In the genomic region with DNA sequence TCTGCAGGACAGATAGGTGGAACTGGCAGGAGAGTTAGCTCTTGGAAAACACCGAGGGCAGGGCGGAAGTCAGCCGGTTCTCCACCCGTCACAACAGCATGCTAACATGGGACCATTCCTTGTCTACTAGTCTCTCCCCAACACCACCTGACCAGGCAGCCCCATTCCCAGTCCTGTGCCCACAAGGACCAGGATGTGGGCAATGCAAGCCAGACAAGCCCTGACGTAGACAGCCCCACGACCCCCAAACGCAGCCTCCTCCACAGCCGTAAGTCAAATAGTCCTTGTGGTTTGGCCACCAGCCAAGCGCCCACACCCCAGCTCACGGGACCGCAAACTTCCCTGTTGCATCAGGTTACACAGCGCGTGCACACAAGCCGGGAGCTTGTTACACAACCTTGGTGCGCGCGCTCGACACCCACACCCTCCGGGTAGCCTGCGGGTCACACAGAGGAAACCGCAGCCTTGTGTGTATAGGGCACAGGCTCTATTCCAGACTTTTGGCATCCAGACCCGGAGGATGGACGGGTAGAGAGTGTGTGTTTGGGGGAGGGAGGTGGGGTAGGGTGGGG, we compare ENCODE assay signal across 8 mouse cellular contexts. TPM values are rescaled to one million over a fixed set of nuclear protein-coding genes. Genes with fewer than 3 reads are reported as not detected.
DNase-seq lines count a peak whose midpoint lies in the region; ATAC-seq and TF ChIP-seq lines count a peak whose summit lies in the region.

No protein-coding gene starts in this region.

- WGBS in midbrain, embryonic 13.5 days = 75% methylated on average over 23 of the region's 23 CpGs
- 74% methylated on average over 23 of the region's 23 CpGs for WGBS in midbrain, embryonic 15.5 days
- under 1% methylated on average over 23 of the region's 23 CpGs for WGBS in bone marrow, adult 2 months
- WGBS in hindbrain, embryonic 16.5 days = 67% methylated on average over 23 of the region's 23 CpGs
- WGBS in limb, embryonic 10.5 days = 79% methylated on average over 23 of the region's 23 CpGs

- H3K4me2 ChIP-seq in midbrain, embryonic 13.5 days (replicated peaks) = no peak overlapping the region; the same call in 1 of the 2 replicates
- H3K4me2 ChIP-seq in midbrain, embryonic 15.5 days = no peak overlapping the region
- H3K4me2 ChIP-seq in hindbrain, embryonic 16.5 days (ENCODE audit: low read length) = 0 out of 2 replicates have a peak overlapping the region, but pooled peaks have one; percentile 6

- no peaks in the 10 kb centered on the region for H3K4me1 ChIP-seq in midbrain, embryonic 13.5 days (replicated peaks)
- H3K4me1 ChIP-seq in midbrain, embryonic 15.5 days = no peaks in the 10 kb centered on the region
- H3K4me1 ChIP-seq in bone marrow, adult 2 months (ENCODE audit: control insufficient read depth, insufficient read depth, low read length) = peaks cover 2% of the 10 kb centered on the region; the same call in 1 of the 2 replicates
- no peaks in the 10 kb centered on the region; the same call in 1 of the 2 replicates for H3K4me1 ChIP-seq in hindbrain, embryonic 16.5 days (ENCODE audit: control insufficient read depth, insufficient read depth, low read depth, low read length)
- H3K4me1 ChIP-seq in limb, embryonic 10.5 days = peaks cover 38% of the 10 kb centered on the region

- no peaks in the 10 kb centered on the region for H3K36me3 ChIP-seq in midbrain, embryonic 13.5 days
- H3K36me3 ChIP-seq in midbrain, embryonic 15.5 days (replicated peaks) = no peaks in the 10 kb centered on the region
- no peaks in the 10 kb centered on the region for H3K36me3 ChIP-seq in hindbrain, embryonic 16.5 days (ENCODE audit: control insufficient read depth, insufficient read depth, low read length)
- no peaks in the 10 kb centered on the region for H3K36me3 ChIP-seq in limb, embryonic 10.5 days

- DNase-seq in gastrocnemius, adult 8-10 months (ENCODE audit: low spot score in 2 of 2) = peak; percentile 50 to 68
- peak; percentile 73 for DNase-seq in limb, embryonic 10.5 days (ENCODE audit: low spot score)
- peak; percentile 89 for DNase-seq in thymus, postnatal 25 days

- TF ChIP-seq CTCF in bone marrow, adult 2 months (IDR thresholded peaks at IDR 0.05; ENCODE audit: control insufficient read depth, insufficient read depth, low read length) = no peak

- no peaks in the 10 kb centered on the region for H3K9me3 ChIP-seq in midbrain, embryonic 13.5 days
- no peaks in the 10 kb centered on the region for H3K9me3 ChIP-seq in midbrain, embryonic 15.5 days
- no peaks in the 10 kb centered on the region for H3K9me3 ChIP-seq in hindbrain, embryonic 16.5 days (ENCODE audit: control insufficient read depth, low read length)
- H3K9me3 ChIP-seq in limb, embryonic 10.5 days (replicated peaks) = no peaks in the 10 kb centered on the region

- no peak for TF ChIP-seq POLR2A in bone marrow, adult 2 months (IDR thresholded peaks at IDR 0.05; ENCODE audit: borderline replicate concordance, control insufficient read depth, low read depth, low read length)

- H3K27ac ChIP-seq in midbrain, embryonic 13.5 days = no peak overlapping the region
- no peak overlapping the region for H3K27ac ChIP-seq in midbrain, embryonic 15.5 days
- H3K27ac ChIP-seq in bone marrow, adult 2 months (ENCODE audit: control insufficient read depth, insufficient read depth, low read depth, low read length, poor library complexity) = peak overlapping the region; percentile 68
- no peak overlapping the region for H3K27ac ChIP-seq in hindbrain, embryonic 16.5 days (ENCODE audit: low read depth, low read length)
- H3K27ac ChIP-seq in limb, embryonic 10.5 days = peak overlapping the region; percentile 75

- H3K9ac ChIP-seq in midbrain, embryonic 13.5 days (replicated peaks) = no peak overlapping the region
- H3K9ac ChIP-seq in midbrain, embryonic 15.5 days = no peak overlapping the region
- no peak overlapping the region for H3K9ac ChIP-seq in hindbrain, embryonic 16.5 days (ENCODE audit: low read depth, low read length)

- no peak overlapping the region for H3K4me3 ChIP-seq in midbrain, embryonic 13.5 days (replicated peaks)
- no peak overlapping the region for H3K4me3 ChIP-seq in midbrain, embryonic 15.5 days
- peak overlapping the region; percentile 62 for H3K4me3 ChIP-seq in bone marrow, adult 2 months (replicated peaks; ENCODE audit: control insufficient read depth, low read depth, low read length)
- no peak overlapping the region for H3K4me3 ChIP-seq in hindbrain, embryonic 16.5 days (ENCODE audit: low read length)
- 0 out of 2 replicates have a peak overlapping the region, but pooled peaks have one; percentile 15 for H3K4me3 ChIP-seq in limb, embryonic 10.5 days

- H3K27me3 ChIP-seq in midbrain, embryonic 13.5 days = no peaks in the 10 kb centered on the region
- H3K27me3 ChIP-seq in midbrain, embryonic 15.5 days (replicated peaks) = no peaks in the 10 kb centered on the region
- no peaks in the 10 kb centered on the region for H3K27me3 ChIP-seq in hindbrain, embryonic 16.5 days (replicated peaks; ENCODE audit: control insufficient read depth, insufficient read depth, low read length)
- H3K27me3 ChIP-seq in limb, embryonic 10.5 days (ENCODE audit: low read depth, poor library complexity, severe bottlenecking) = no peaks in the 10 kb centered on the region

- ATAC-seq in midbrain, embryonic 13.5 days = 0 out of 2 replicates have a peak, but pooled peaks have one; percentile 17
- no peak for ATAC-seq in midbrain, embryonic 15.5 days (replicated peaks)
- ATAC-seq in hindbrain, embryonic 16.5 days = no peak
- ATAC-seq in monocyte, adult 5-6 weeks (replicated peaks; ENCODE audit: insufficient number of reproducible peaks, low FRiP score, low TSS enrichment, poor library complexity, severe bottlenecking) = peak; percentile 94

RNA-seq across cellular contexts. Expression of a gene that starts 37.0 kb away (rescaled TPM):
- polyA plus RNA-seq in midbrain, embryonic 13.5 days (2015; fragmentation: Nextera tagmentation; extraction: Ambion mirVana) = 137 and 140 TPM in 2 replicates
- polyA plus RNA-seq in midbrain, embryonic 15.5 days (2015; fragmentation: Nextera tagmentation; extraction: Ambion mirVana) = 147 TPM in 2 replicates
- 42.0 and 90.6 TPM in 2 replicates for polyA plus RNA-seq in bone marrow, adult 2 months (2011; ENCODE audit: insufficient read depth, insufficient read length, low replicate concordance, missing spikeins)
- 10 to 100 TPM; 78.9 to 93.4 (median 89.2) TPM for total RNA-seq in gastrocnemius, adult 8-10 months (2022)
- 152 and 163 TPM in 2 replicates for polyA plus RNA-seq in hindbrain, embryonic 16.5 days (2015; fragmentation: Nextera tagmentation; extraction: Ambion mirVana)
- 184 and 192 TPM in 2 replicates for polyA plus RNA-seq in limb, embryonic 10.5 days (2016; fragmentation: Nextera tagmentation; extraction: Ambion mirVana)
- 32.5 to 38.0 TPM (median 35.9 TPM) in 3 replicates for total RNA-seq in monocyte, adult 5-6 weeks (2017)

RNA-seq across cellular contexts. Expression of a gene that starts 41.6 kb away (rescaled TPM):
- polyA plus RNA-seq in midbrain, embryonic 13.5 days (2015; fragmentation: Nextera tagmentation; extraction: Ambion mirVana) = 2.7 and 3.4 TPM in 2 replicates
- 4.0 and 5.4 TPM in 2 replicates for polyA plus RNA-seq in midbrain, embryonic 15.5 days (2015; fragmentation: Nextera tagmentation; extraction: Ambion mirVana)
- 18.2 and 18.8 TPM in 2 replicates for polyA plus RNA-seq in bone marrow, adult 2 months (2011; ENCODE audit: insufficient read depth, insufficient read length, low replicate concordance, missing spikeins)
- 100 to 1,000 TPM in 3 of 4 experiments, 10 to 100 TPM in 1; 88.9 to 165 (median 110) TPM for total RNA-seq in gastrocnemius, adult 8-10 months (2022)
- 3.7 and 3.8 TPM in 2 replicates for polyA plus RNA-seq in hindbrain, embryonic 16.5 days (2015; fragmentation: Nextera tagmentation; extraction: Ambion mirVana)
- 2.0 and 3.1 TPM in 2 replicates for polyA plus RNA-seq in limb, embryonic 10.5 days (2016; fragmentation: Nextera tagmentation; extraction: Ambion mirVana)
- total RNA-seq in monocyte, adult 5-6 weeks (2017) = 16.5 to 56.6 TPM (median 24.3 TPM) in 3 replicates

Comparison
In these comparisons a context has a peak if more than half of its experiments do, and no peak if none do; other contexts are left out.
1. ATAC-seq: peak in midbrain, embryonic 13.5 days (single experiment) and monocyte, adult 5-6 weeks (single experiment); none in midbrain, embryonic 15.5 days (single experiment) and hindbrain, embryonic 16.5 days (single experiment).
2. H3K27ac ChIP-seq: peak in bone marrow, adult 2 months (single experiment) and limb, embryonic 10.5 days (single experiment); none in midbrain, embryonic 13.5 days (single experiment), midbrain, embryonic 15.5 days (single experiment) and hindbrain, embryonic 16.5 days (single experiment).
3. H3K4me3 ChIP-seq: peak in bone marrow, adult 2 months (single experiment) and limb, embryonic 10.5 days (single experiment); none in midbrain, embryonic 13.5 days (single experiment), midbrain, embryonic 15.5 days (single experiment) and hindbrain, embryonic 16.5 days (single experiment).
4. Peak in every context shown above with its lines, with median percentiles within 50 percentile points of each other: DNase-seq.